Mouse (Mus musculus) spleen, adult 2 months (tissue): ENCODE results near the gene Zdhhc19. TPM values are rescaled to one million over a fixed set of nuclear protein-coding genes. Genes with fewer than 3 reads are reported as not detected.

Source experiments
- DNase-seq, 2 experiments: peaks; one replicate each; pipeline versions ENCODE4 v3.0.0 to v3.0.0-alpha.2; 2012 to 2021; ENCODE audit warnings: low spot score in 2 of 2, low read depth in 1 of 2
- H3K27ac ChIP-seq: fragments of 200-500 bp; 2 replicates; pipeline ENCODE4 v1.5.1; 2012; ENCODE audit warnings: low read length, inconsistent platforms; ENCODE audit not compliant: insufficient read depth
- H3K27me3 ChIP-seq: fragments of 200-500 bp; 2 replicates; pipeline ENCODE4 v1.6.1; 2012; ENCODE audit warnings: mild to moderate bottlenecking, moderate library complexity, low read length, inconsistent platforms; ENCODE audit not compliant: control insufficient read depth, insufficient read depth
- H3K36me3 ChIP-seq: fragments of 200-500 bp; 2 replicates; pipeline ENCODE4 v1.6.1; 2012; ENCODE audit warnings: mild to moderate bottlenecking, low read length, inconsistent platforms; ENCODE audit not compliant: control insufficient read depth, insufficient read depth
- H3K4me1 ChIP-seq: fragments of 200-500 bp; 2 replicates; pipeline ENCODE4 v1.6.1; 2011; ENCODE audit warnings: inconsistent platforms; ENCODE audit not compliant: control insufficient read depth, insufficient read depth, insufficient read length
- H3K4me3 ChIP-seq: fragments of 200-500 bp; 2 replicates; pipeline ENCODE4 v1.5.1; 2011; ENCODE audit warnings: mild to moderate bottlenecking, inconsistent platforms; ENCODE audit not compliant: insufficient read depth, insufficient read length; ENCODE audit errors: extremely low read depth
- CTCF ChIP-seq: fragments of 200-500 bp; IDR thresholded peaks from 2 replicates; pipeline ENCODE4 v1.5.1; 2011; ENCODE audit warnings: mild to moderate bottlenecking, inconsistent platforms; ENCODE audit not compliant: insufficient read depth, insufficient read length, insufficient replicate concordance; ENCODE audit errors: extremely low read depth
- POLR2A ChIP-seq: fragments of 200-500 bp; IDR thresholded peaks from 2 replicates; pipeline ENCODE4 v1.6.1; 2011; ENCODE audit warnings: low read depth, low read length, inconsistent platforms
- WGBS: fragments of 180-500 bp; shearing (Covaris S2); methylation state at CpG from one replicate; pipeline ENCODE4 v1.1.7; 2018; 5-methylcytosine and 5-hydroxymethylcytosine counted together
- polyA plus RNA-seq: library from polyadenylated mRNA; depleted of rRNA; stranded (reverse); fragments of >200 nt; gene quantifications from 2 replicates; pipeline ENCODE4 v1.2.3, GENCODE M21; 2012

Gene Zdhhc19
- polyA plus RNA-seq, 1 experiment, result not detected

- 12% methylated on average over 3 of the region's 3 CpGs for WGBS
- Histone ChIP-seq H3K4me3 (no peak overlapping the region), H3K27me3 (no peaks in the 10 kb centered on the region), H3K36me3 (peaks cover 19% of the 10 kb centered on the region), H3K4me1 (no peaks in the 10 kb centered on the region), H3K27ac (no peak overlapping the region)
- no peak for TF ChIP-seq CTCF
- no peak for DNase-seq
These were observed 27.6 kb upstream of the Zdhhc19 start for GRCm38 (mm10) chr16:32468488-32468887.

- DNase-seq, result no peak
- Histone ChIP-seq H3K27me3 (no peaks in the 10 kb centered on the region), H3K36me3 (peaks cover 16% of the 10 kb centered on the region), H3K4me3 (no peak overlapping the region), H3K27ac (no peak overlapping the region), H3K4me1 (no peaks in the 10 kb centered on the region)
- TF ChIP-seq POLR2A (no peak), CTCF (no peak)
- 56% methylated on average over 5 of the region's 5 CpGs for WGBS
These were observed 26.5 kb upstream of the Zdhhc19 start for GRCm38 (mm10) chr16:32469404-32470105.

GRCm38 (mm10) chr16:32472276-32473015 is 23.6 kb upstream of the Zdhhc19 start:
- Histone ChIP-seq H3K27ac (no peak overlapping the region), H3K4me3 (no peak overlapping the region), H3K27me3 (no peaks in the 10 kb centered on the region), H3K36me3 (peaks cover 13% of the 10 kb centered on the region), H3K4me1 (no peaks in the 10 kb centered on the region)
- TF ChIP-seq CTCF, result no peak
- TF ChIP-seq POLR2A, result no peak
- 98% methylated on average over 7 of the region's 7 CpGs for WGBS
- no peak for DNase-seq

GRCm38 (mm10) chr16:32477315-32477714 is 18.8 kb upstream of the Zdhhc19 start:
- DNase-seq, result no peak
- no peaks in the 10 kb centered on the region for H3K4me1 ChIP-seq
- H3K4me3 ChIP-seq, result no peak overlapping the region
- no peaks in the 10 kb centered on the region for H3K27me3 ChIP-seq
- TF ChIP-seq POLR2A (no peak), CTCF (no peak)
- no peaks in the 10 kb centered on the region; the same call in 1 of the 2 replicates for H3K36me3 ChIP-seq
- H3K27ac ChIP-seq, result no peak overlapping the region
- WGBS, result 92% methylated on average over 6 of the region's 6 CpGs

- Histone ChIP-seq H3K27ac (no peak overlapping the region), H3K4me3 (no peak overlapping the region), H3K4me1 (no peaks in the 10 kb centered on the region), H3K36me3 (no peaks in the 10 kb centered on the region), H3K27me3 (no peaks in the 10 kb centered on the region)
- DNase-seq, result no peak
- 86% methylated on average over 2 of the region's 2 CpGs for WGBS
- no peak for TF ChIP-seq CTCF
- no peak for TF ChIP-seq POLR2A
These were observed 16.6 kb upstream of the Zdhhc19 start for GRCm38 (mm10) chr16:32479415-32479814.

- WGBS, result 88% methylated on average over 7 of the region's 7 CpGs
- no peak overlapping the region for H3K27ac ChIP-seq
- DNase-seq, result no peak
These were observed 11.6 kb upstream of the Zdhhc19 start for GRCm38 (mm10) chr16:32484431-32484871.

GRCm38 (mm10) chr16:32485209-32485608 is 10.9 kb upstream of the Zdhhc19 start:
- Histone ChIP-seq H3K27me3 (no peaks in the 10 kb centered on the region), H3K36me3 (no peaks in the 10 kb centered on the region), H3K4me1 (no peaks in the 10 kb centered on the region), H3K4me3 (no peak overlapping the region), H3K27ac (no peak overlapping the region)
- TF ChIP-seq POLR2A, result no peak
- TF ChIP-seq CTCF, result no peak
- whole genome bisulfite sequencing, result 93% methylated on average over 2 of the region's 2 CpGs
- DNase-seq, result no peak

More at GRCm38 (mm10) chr16:32484431-32484871, 11.6 kb upstream of the Zdhhc19 start:
- Histone ChIP-seq H3K4me3 (no peak overlapping the region), H3K27me3 (no peaks in the 10 kb centered on the region), H3K4me1 (no peaks in the 10 kb centered on the region), H3K36me3 (no peaks in the 10 kb centered on the region)
- TF ChIP-seq POLR2A (no peak), CTCF (no peak)
